Mouse (Mus musculus): ENCODE data around the gene Kri1. TPM values are rescaled to one million over a fixed set of nuclear protein-coding genes. Genes with fewer than 3 reads are reported as not detected.

Kri1 gene
- total RNA-seq, 1 experiment: 81.6 TPM

- TF ChIP-seq CHD2 (IDR thresholded peaks at IDR 0.05; ENCODE audit: low read depth, low read length) (no peak), ZNF384 (IDR thresholded peaks at IDR 0.05; ENCODE audit: low read depth, low read length) (no peak), ZC3H11A (IDR thresholded peaks at IDR 0.05; ENCODE audit: borderline replicate concordance, low read depth, low read length) (no peak), HCFC1 (IDR thresholded peaks at IDR 0.05; ENCODE audit: borderline replicate concordance, insufficient read depth, low read length) (no peak), MAFK (IDR thresholded peaks at IDR 0.05; ENCODE audit: insufficient read depth, low read depth, low read length) (no peak)
- H3K9me3 ChIP-seq (ENCODE audit: control insufficient read depth, insufficient read depth, low read depth, low read length): no peaks in the 10 kb centered on the region
- H3K4me1 ChIP-seq (ENCODE audit: control insufficient read depth in 2 of 2, insufficient read depth in 2 of 2, low read length in 2 of 2, poor library complexity in 1 of 2): peaks cover 4 to 13% of the 10 kb centered on the region in 2 experiments
- H3K36me3 ChIP-seq (ENCODE audit: control insufficient read depth, insufficient read depth, low read length, poor library complexity, severe bottlenecking): no peaks in the 10 kb centered on the region
- H3K9ac ChIP-seq (ENCODE audit: insufficient read depth, low read depth, low read length, poor library complexity, severe bottlenecking): peak overlapping the region; percentile 14; the same call in 1 of the 2 replicates
- in situ Hi-C loops (cut with MboI; ENCODE audit: low sequenced_read_pairs in 2 of 2, unreplicated experiment in 2 of 2): no loop called here
- DNase-seq (ENCODE audit: low read depth, low spot score): no peak
- peak overlapping the region in 1 of 2 experiments; percentile 74; a peak in 1 of 4 replicates for H3K4me3 ChIP-seq (ENCODE audit: insufficient read depth in 1 of 2, low read depth in 1 of 2, low read length in 2 of 2, poor library complexity in 1 of 2, severe bottlenecking in 1 of 2)
- H3K27ac ChIP-seq (ENCODE audit: insufficient read depth, low read depth, low read length, poor library complexity, severe bottlenecking): peak overlapping the region; percentile 8; the same call in 1 of the 2 replicates
Observed at GRCm38 (mm10) chr9:21322211-21322916, 34.6 kb upstream of the Kri1 start.

DNA sequence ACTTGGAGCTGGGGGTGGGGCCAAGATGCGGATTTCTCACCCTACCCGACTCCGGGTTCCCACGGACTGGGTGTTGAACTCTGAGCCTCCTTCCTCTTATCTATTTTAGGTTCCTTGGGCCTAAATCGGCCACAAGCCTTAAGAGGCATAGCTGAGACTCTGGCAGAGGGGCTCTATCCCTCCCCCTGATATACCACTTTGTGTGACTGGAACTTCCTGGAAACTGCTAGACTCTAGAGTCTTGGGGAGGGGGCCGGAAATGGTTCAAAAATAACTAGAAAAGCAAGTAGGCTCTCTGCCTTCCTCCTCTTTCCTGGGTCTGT lies 33.7 kb upstream of the Kri1 start:
- TF ChIP-seq HCFC1 (IDR thresholded peaks at IDR 0.05; ENCODE audit: borderline replicate concordance, insufficient read depth, low read length): no peak
- no peak for TF ChIP-seq MAFK (IDR thresholded peaks at IDR 0.05; ENCODE audit: insufficient read depth, low read depth, low read length)
- TF ChIP-seq ZC3H11A (IDR thresholded peaks at IDR 0.05; ENCODE audit: borderline replicate concordance, low read depth, low read length): no peak
- TF ChIP-seq CHD2 (IDR thresholded peaks at IDR 0.05; ENCODE audit: low read depth, low read length): no peak
- no peak for TF ChIP-seq ZNF384 (IDR thresholded peaks at IDR 0.05; ENCODE audit: low read depth, low read length)
- DNase-seq (ENCODE audit: low read depth, low spot score): no peak
- Histone ChIP-seq H3K27ac (ENCODE audit: insufficient read depth, low read depth, low read length, poor library complexity, severe bottlenecking) (no peak overlapping the region), H3K9me3 (ENCODE audit: control insufficient read depth, insufficient read depth, low read depth, low read length) (no peaks in the 10 kb centered on the region), H3K4me1 (ENCODE audit: control insufficient read depth in 2 of 2, insufficient read depth in 2 of 2, low read length in 2 of 2, poor library complexity in 1 of 2) (peaks cover 4 to 13% of the 10 kb centered on the region in 2 experiments), H3K36me3 (ENCODE audit: control insufficient read depth, insufficient read depth, low read length, poor library complexity, severe bottlenecking) (no peaks in the 10 kb centered on the region), H3K9ac (ENCODE audit: insufficient read depth, low read depth, low read length, poor library complexity, severe bottlenecking) (peak overlapping the region; percentile 10; the same call in 1 of the 2 replicates), H3K4me3 (ENCODE audit: insufficient read depth in 1 of 2, low read depth in 1 of 2, low read length in 2 of 2, poor library complexity in 1 of 2, severe bottlenecking in 1 of 2) (peak overlapping the region; percentile 74 to 83)
- in situ Hi-C loops (cut with MboI; ENCODE audit: low sequenced_read_pairs in 2 of 2, unreplicated experiment in 2 of 2): no loop called here

DNA sequence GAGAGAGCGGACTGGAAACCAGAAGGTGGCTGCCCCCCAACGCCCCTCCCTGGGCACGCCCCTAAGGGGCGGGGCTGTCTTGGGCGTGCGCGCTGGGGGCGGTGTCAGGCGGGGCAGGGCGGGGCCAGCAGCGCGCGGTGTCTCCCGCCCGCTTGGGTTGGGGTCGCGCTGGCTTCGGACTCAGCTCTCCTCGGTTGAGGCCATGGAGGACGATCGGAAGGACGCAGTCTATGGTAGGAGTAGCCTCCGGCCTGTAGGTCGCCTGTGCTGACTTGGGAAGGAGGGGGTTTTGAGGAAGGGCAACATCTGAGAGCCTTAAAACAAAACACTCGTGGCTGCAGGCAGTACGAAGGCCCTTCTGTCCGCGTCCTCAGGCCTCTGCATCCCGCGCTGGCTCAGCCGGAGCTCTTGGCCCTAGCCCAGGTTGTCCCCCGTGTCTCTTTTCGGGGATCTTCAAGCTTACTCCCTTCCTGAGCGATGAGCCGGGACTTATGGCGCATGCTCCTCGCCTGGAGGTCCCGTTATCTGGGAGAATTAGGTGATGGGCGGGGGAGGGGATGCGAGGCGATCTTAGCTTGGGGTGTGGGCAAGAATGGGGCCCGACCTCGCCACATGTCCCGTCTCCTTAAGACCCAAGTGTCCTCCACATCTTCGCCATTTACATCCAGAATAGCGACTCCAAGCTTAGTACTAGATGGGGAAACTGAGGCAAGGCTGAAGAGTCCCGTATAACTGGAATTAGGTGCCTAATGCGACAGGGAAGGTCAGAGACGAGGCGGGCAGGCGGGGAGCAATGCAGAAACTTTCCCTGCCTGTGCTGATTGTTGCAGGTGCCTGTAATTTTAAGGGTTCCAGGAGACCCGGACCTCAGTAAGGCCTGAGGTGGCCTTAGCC lies 33.1 kb upstream of the Kri1 start, which contains the start of gene Slc44a2:
Gene Slc44a2, plus strand, starts transcription at position 80 of the 894 bp plus-strand sequence.
- Histone ChIP-seq H3K9ac (ENCODE audit: insufficient read depth, low read depth, low read length, poor library complexity, severe bottlenecking) (peak within 1 kb of the TSS; percentile 65), H3K27ac (ENCODE audit: insufficient read depth, low read depth, low read length, poor library complexity, severe bottlenecking) (no peak within 1 kb of the TSS), H3K36me3 (ENCODE audit: control insufficient read depth, insufficient read depth, low read length, poor library complexity, severe bottlenecking) (no peaks in the 10 kb centered on the region), H3K4me3 (ENCODE audit: insufficient read depth in 1 of 2, low read depth in 1 of 2, low read length in 2 of 2, poor library complexity in 1 of 2, severe bottlenecking in 1 of 2) (peak within 1 kb of the TSS; percentile 74 to 83), H3K4me1 (ENCODE audit: control insufficient read depth in 2 of 2, insufficient read depth in 2 of 2, low read length in 2 of 2, poor library complexity in 1 of 2) (peaks cover 4 to 13% of the 10 kb centered on the region in 2 experiments), H3K9me3 (ENCODE audit: control insufficient read depth, insufficient read depth, low read depth, low read length) (no peaks in the 10 kb centered on the region)
- TF ChIP-seq ZC3H11A (IDR thresholded peaks at IDR 0.05; ENCODE audit: borderline replicate concordance, low read depth, low read length) (no peak), ZNF384 (IDR thresholded peaks at IDR 0.05; ENCODE audit: low read depth, low read length) (no peak), MAFK (IDR thresholded peaks at IDR 0.05; ENCODE audit: insufficient read depth, low read depth, low read length) (no peak), HCFC1 (IDR thresholded peaks at IDR 0.05; ENCODE audit: borderline replicate concordance, insufficient read depth, low read length) (no peak), CHD2 (IDR thresholded peaks at IDR 0.05; ENCODE audit: low read depth, low read length) (no peak)
- in situ Hi-C loops (cut with MboI; ENCODE audit: low sequenced_read_pairs in 2 of 2, unreplicated experiment in 2 of 2): no loop called here
- DNase-seq (ENCODE audit: low read depth, low spot score): peak; percentile 69

DNA sequence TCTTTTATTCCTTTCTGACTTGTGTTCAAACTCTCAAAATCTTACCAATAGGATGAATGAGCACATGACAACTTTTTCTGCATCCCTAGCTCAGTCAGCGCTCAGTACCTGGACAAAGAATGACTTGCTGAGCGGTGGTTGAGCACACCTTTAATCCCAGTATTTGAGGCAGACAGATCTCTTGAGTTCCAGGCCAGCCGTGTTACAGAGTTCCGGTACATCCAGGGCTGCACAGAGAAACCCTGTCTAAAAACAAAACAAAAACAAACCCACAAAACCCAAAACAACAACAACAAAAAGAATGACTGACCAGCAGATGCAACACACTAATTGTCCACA lies 32.5 kb upstream of the Kri1 start:
- in situ Hi-C loops (cut with MboI; ENCODE audit: low sequenced_read_pairs in 2 of 2, unreplicated experiment in 2 of 2): no loop called here
- no peak for TF ChIP-seq HCFC1 (IDR thresholded peaks at IDR 0.05; ENCODE audit: borderline replicate concordance, insufficient read depth, low read length)
- no peak for TF ChIP-seq ZC3H11A (IDR thresholded peaks at IDR 0.05; ENCODE audit: borderline replicate concordance, low read depth, low read length)
- no peak for TF ChIP-seq ZNF384 (IDR thresholded peaks at IDR 0.05; ENCODE audit: low read depth, low read length)
- Histone ChIP-seq H3K36me3 (ENCODE audit: control insufficient read depth, insufficient read depth, low read length, poor library complexity, severe bottlenecking) (no peaks in the 10 kb centered on the region), H3K9me3 (ENCODE audit: control insufficient read depth, insufficient read depth, low read depth, low read length) (no peaks in the 10 kb centered on the region), H3K4me3 (ENCODE audit: insufficient read depth in 1 of 2, low read depth in 1 of 2, low read length in 2 of 2, poor library complexity in 1 of 2, severe bottlenecking in 1 of 2) (peak overlapping the region in 1 of 2 experiments; percentile 83; a peak in 2 of 4 replicates), H3K4me1 (ENCODE audit: control insufficient read depth in 2 of 2, insufficient read depth in 2 of 2, low read length in 2 of 2, poor library complexity in 1 of 2) (peaks cover 7 to 18% of the 10 kb centered on the region in 2 experiments), H3K27ac (ENCODE audit: insufficient read depth, low read depth, low read length, poor library complexity, severe bottlenecking) (no peak overlapping the region), H3K9ac (ENCODE audit: insufficient read depth, low read depth, low read length, poor library complexity, severe bottlenecking) (no peak overlapping the region)
- no peak for DNase-seq (ENCODE audit: low read depth, low spot score)
